Mouse (Mus musculus): ENCODE measurements around the gene Pias3. TPM values are rescaled to one million over a fixed set of nuclear protein-coding genes. Genes with fewer than 3 reads are reported as not detected.

Gene Pias3
- total and polyA plus RNA-seq, 3 experiments = 5.9 to 21.4 (median 13.1) TPM

DNA sequence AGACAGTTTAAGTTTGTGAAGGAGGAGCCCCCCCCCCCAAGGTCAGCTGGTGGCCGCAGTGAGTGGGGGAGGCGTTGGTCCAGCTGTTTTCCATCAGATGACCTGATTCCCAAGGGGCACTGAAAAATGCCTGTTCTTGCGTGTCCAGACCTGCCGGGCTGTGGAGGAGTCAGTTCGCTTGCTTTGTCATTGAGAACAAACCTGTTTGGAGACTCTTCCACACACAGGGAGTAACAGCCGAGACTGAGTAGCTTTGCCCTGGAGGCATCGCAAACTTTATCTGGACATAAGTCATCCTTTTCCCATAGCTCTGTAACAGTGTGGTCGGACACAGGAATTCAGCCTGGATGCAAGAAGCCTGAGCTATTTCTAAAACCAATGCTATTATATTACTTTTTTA lies 21.7 kb upstream of the Pias3 start:
- Histone ChIP-seq H3K4me1 (ENCODE audit: control insufficient read depth in 1 of 2, insufficient read depth in 2 of 2) (peaks cover 30 to 58% of the 10 kb centered on the region in 2 experiments), H3K4me2 (ENCODE audit: insufficient read depth, low read depth, poor library complexity, severe bottlenecking) (peak overlapping the region; percentile 63), H3K27me3 (replicated peaks) (peaks cover 12% of the 10 kb centered on the region), H3K27ac (ENCODE audit: insufficient read depth, low read depth) (peak overlapping the region; percentile 66), H3K36me3 (replicated peaks in 1 of 2; ENCODE audit: control insufficient read depth in 1 of 2, insufficient read depth in 1 of 2, low read length in 1 of 2) (no peaks in the 10 kb centered on the region), H3K4me3 (replicated peaks in 1 of 3; ENCODE audit: low read depth in 2 of 3, low read length in 2 of 3, poor library complexity in 1 of 3) (no peak overlapping the region), H3K9ac (ENCODE audit: insufficient read depth, low read depth) (peak overlapping the region; percentile 37), H3K9me3 (replicated peaks; ENCODE audit: low read length) (no peaks in the 10 kb centered on the region), H3K79me2 (replicated peaks; ENCODE audit: control insufficient read depth, extremely low read depth, insufficient read depth, poor library complexity, severe bottlenecking) (no peaks in the 10 kb centered on the region)
- no peak for DNase-seq (ENCODE audit: extremely low read depth)
- in situ Hi-C loops (cut with MboI; ENCODE audit: low pct_ligation_motif_present, low pct_unique_long_range_greater_than_20kb, low sequenced_read_pairs) (no loop called here), dilution Hi-C loops (cut with MboI; ENCODE audit: extremely low pct_ligation_motif_present, extremely low pct_unique_long_range_greater_than_20kb, low sequenced_read_pairs) (no loop called here)
- TF ChIP-seq RAD21 (IDR thresholded peaks at IDR 0.05; ENCODE audit: low read depth, low read length) (no peak), POLR2AphosphoS2 (IDR thresholded peaks at IDR 0.05; ENCODE audit: low read depth, low read length) (0 out of 2 replicates have a peak, but pooled peaks have one; percentile 25), TCF12 (IDR thresholded peaks at IDR 0.05; ENCODE audit: low read depth, low read length) (peak; percentile 98), USF2 (conservative IDR thresholded peaks at IDR 0.05; ENCODE audit: low read depth, low read length) (0 out of 2 replicates have a peak, but pooled peaks have one; percentile 9), ELF1 (IDR thresholded peaks at IDR 0.05; ENCODE audit: low read depth, low read length) (no peak), MXI1 (IDR thresholded peaks at IDR 0.05; ENCODE audit: low read depth, low read length) (0 out of 2 replicates have a peak, but pooled peaks have one; percentile 30), MAX (IDR thresholded peaks at IDR 0.05; ENCODE audit: low read length) (no peak), POLR2A (IDR thresholded peaks at IDR 0.05; ENCODE audit: low read depth, low read length) (no peak), KAT2A (IDR thresholded peaks at IDR 0.05; ENCODE audit: insufficient replicate concordance, low read length) (0 out of 2 replicates have a peak, but pooled peaks have one; percentile 74), ZNF384 (IDR thresholded peaks at IDR 0.05; ENCODE audit: low read depth, low read length) (no peak), CHD1 (IDR thresholded peaks at IDR 0.05; ENCODE audit: low read depth, low read length) (peak; percentile 98), ZC3H11A (IDR thresholded peaks at IDR 0.05; ENCODE audit: low read depth, low read length) (no peak), MAFK (IDR thresholded peaks at IDR 0.05; ENCODE audit: insufficient replicate concordance, low read length) (no peak), SMC3 (IDR thresholded peaks at IDR 0.05; ENCODE audit: low read depth, low read length) (no peak), USF1 (IDR thresholded peaks at IDR 0.05; ENCODE audit: low read depth, low read length) (peak; percentile 69), SIN3A (IDR thresholded peaks at IDR 0.05; ENCODE audit: low read length) (peak; percentile 89), NELFE (IDR thresholded peaks at IDR 0.05; ENCODE audit: low read depth, low read length) (no peak; the same call in 1 of the 2 replicates), JUN (IDR thresholded peaks at IDR 0.05; ENCODE audit: insufficient read depth, low read depth, low read length) (no peak), TBP (conservative IDR thresholded peaks at IDR 0.05; ENCODE audit: low read depth, low read length) (no peak), JUND (conservative IDR thresholded peaks at IDR 0.05; ENCODE audit: low read depth, low read length) (no peak), PAX5 (IDR thresholded peaks at IDR 0.05; ENCODE audit: low read length) (no peak), CTCF (conservative IDR thresholded peaks at IDR 0.05 in 1 of 2, IDR thresholded peaks at IDR 0.05 in 1 of 2; ENCODE audit: low read depth in 2 of 2, low read length in 2 of 2) (no peak), MEF2A (IDR thresholded peaks at IDR 0.05; ENCODE audit: borderline replicate concordance, low read depth, low read length) (0 out of 2 replicates have a peak, but pooled peaks have one; percentile 47), MAZ (IDR thresholded peaks at IDR 0.05; ENCODE audit: low read depth, low read length) (peak; percentile 93), GABPA (IDR thresholded peaks at IDR 0.05; ENCODE audit: insufficient replicate concordance, low read depth, low read length) (no peak), IRF4 (IDR thresholded peaks at IDR 0.05; ENCODE audit: low read depth, low read length) (peak; percentile 80), HCFC1 (IDR thresholded peaks at IDR 0.05; ENCODE audit: low read depth, low read length) (no peak), CHD2 (IDR thresholded peaks at IDR 0.05; ENCODE audit: low read length) (peak; percentile 87), E2F4 (IDR thresholded peaks at IDR 0.05; ENCODE audit: insufficient replicate concordance, low read depth, low read length) (no peak), RCOR1 (conservative IDR thresholded peaks at IDR 0.05; ENCODE audit: low read depth, low read length) (0 out of 2 replicates have a peak, but pooled peaks have one; percentile 43), UBTF (IDR thresholded peaks at IDR 0.05; ENCODE audit: low read depth, low read length) (no peak), NRF1 (IDR thresholded peaks at IDR 0.05; ENCODE audit: low read depth, low read length) (no peak), ETS1 (conservative IDR thresholded peaks at IDR 0.05; ENCODE audit: low read depth, low read length) (peak; percentile 96), EP300 (IDR thresholded peaks at IDR 0.05; ENCODE audit: low read length) (peak; percentile 81), ZKSCAN1 (IDR thresholded peaks at IDR 0.05; ENCODE audit: borderline replicate concordance, low read depth, low read length) (no peak), BHLHE40 (IDR thresholded peaks at IDR 0.05; ENCODE audit: low read depth, low read length) (peak; percentile 66; the same call in 1 of the 2 replicates), ZMIZ1 (IDR thresholded peaks at IDR 0.05; ENCODE audit: low read depth, low read length) (no peak), MYC (IDR thresholded peaks at IDR 0.05; ENCODE audit: low read depth, low read length) (no peak)
